Comparison of ENCODE assay signal across 9 mouse cellular contexts in genomic region chr5:36130393-36131011, GRCm38 (mm10).
DNase-seq lines count a peak whose midpoint lies in the region; ATAC-seq lines count a peak whose summit lies in the region.
"Had no signal": no experiment of that assay in that cellular context is flagged by ENCODE, and none has a peak within 500 bp of the region (broad histone marks: within the 10 kb centered on the region; RNA-seq: fewer than 3 reads in every experiment).

No protein-coding gene starts in this region.

- H3K27ac ChIP-seq in intestine, embryonic 15.5 days, result no peak overlapping the region
- H3K27ac ChIP-seq: macrophage had no signal

- H3K9ac ChIP-seq in intestine, embryonic 15.5 days, result no peak overlapping the region

- no peak overlapping the region for H3K4me2 ChIP-seq in intestine, embryonic 15.5 days (replicated peaks)

- H3K9me3 ChIP-seq in intestine, embryonic 15.5 days, result no peaks in the 10 kb centered on the region

- 40% methylated on average over 8 of the region's 8 CpGs for WGBS in intestine, embryonic 15.5 days

- H3K27me3 ChIP-seq in intestine, embryonic 15.5 days (replicated peaks), result no peaks in the 10 kb centered on the region

- H3K36me3 ChIP-seq in intestine, embryonic 15.5 days, result no peaks in the 10 kb centered on the region

- H3K4me3 ChIP-seq in intestine, embryonic 15.5 days (replicated peaks), result no peak overlapping the region

- no peak for ATAC-seq in intestine, embryonic 15.5 days

- peaks cover 11% of the 10 kb centered on the region; the same call in 1 of the 2 replicates for H3K4me1 ChIP-seq in intestine, embryonic 15.5 days (replicated peaks)

- peak; percentile 13 for DNase-seq in cerebellum, adult 9-10 months
- DNase-seq in cerebellum, adult 8-10 months, result no peak
- peak; percentile 42 for DNase-seq in adipocyte (ENCODE audit: low spot score)
- DNase-seq in gastrocnemius, adult 8-10 months (ENCODE audit: low spot score in 2 of 2), result peak; percentile 18 to 31
- peak; percentile 54 to 75 for DNase-seq in layer of hippocampus, postnatal 14 days (ENCODE audit: low spot score in 2 of 2)
- DNase-seq in ovary, postnatal 14 days (ENCODE audit: low spot score), result no peak
- no peak for DNase-seq in kidney, postnatal 25 days

Comparison
In these comparisons a context has a peak if more than half of its experiments do, and no peak if none do; other contexts are left out.
1. DNase-seq: peak in cerebellum, adult 9-10 months (single experiment), adipocyte (single experiment), gastrocnemius, adult 8-10 months (2 of 2) and layer of hippocampus, postnatal 14 days (2 of 2); none in cerebellum, adult 8-10 months (single experiment), ovary, postnatal 14 days (single experiment) and kidney, postnatal 25 days (0 of 2).